Mouse (Mus musculus) frontal cortex, adult (tissue): ENCODE data around the gene Mars.
"Not testable (repeated sequence)": the region's sequence is repeated elsewhere in the genome, so short reads cannot be mapped to it uniquely, and the experiment has no call there.

Experiments used
- ATAC-seq: cut with Nextera tagmentation; 2 replicates; pipeline ENCODE4 v1.9.2; 2017; ENCODE audit warnings: mild to moderate bottlenecking, moderate library complexity, mixed read lengths; ENCODE audit not compliant: low TSS enrichment

Gene Mars

DNA sequence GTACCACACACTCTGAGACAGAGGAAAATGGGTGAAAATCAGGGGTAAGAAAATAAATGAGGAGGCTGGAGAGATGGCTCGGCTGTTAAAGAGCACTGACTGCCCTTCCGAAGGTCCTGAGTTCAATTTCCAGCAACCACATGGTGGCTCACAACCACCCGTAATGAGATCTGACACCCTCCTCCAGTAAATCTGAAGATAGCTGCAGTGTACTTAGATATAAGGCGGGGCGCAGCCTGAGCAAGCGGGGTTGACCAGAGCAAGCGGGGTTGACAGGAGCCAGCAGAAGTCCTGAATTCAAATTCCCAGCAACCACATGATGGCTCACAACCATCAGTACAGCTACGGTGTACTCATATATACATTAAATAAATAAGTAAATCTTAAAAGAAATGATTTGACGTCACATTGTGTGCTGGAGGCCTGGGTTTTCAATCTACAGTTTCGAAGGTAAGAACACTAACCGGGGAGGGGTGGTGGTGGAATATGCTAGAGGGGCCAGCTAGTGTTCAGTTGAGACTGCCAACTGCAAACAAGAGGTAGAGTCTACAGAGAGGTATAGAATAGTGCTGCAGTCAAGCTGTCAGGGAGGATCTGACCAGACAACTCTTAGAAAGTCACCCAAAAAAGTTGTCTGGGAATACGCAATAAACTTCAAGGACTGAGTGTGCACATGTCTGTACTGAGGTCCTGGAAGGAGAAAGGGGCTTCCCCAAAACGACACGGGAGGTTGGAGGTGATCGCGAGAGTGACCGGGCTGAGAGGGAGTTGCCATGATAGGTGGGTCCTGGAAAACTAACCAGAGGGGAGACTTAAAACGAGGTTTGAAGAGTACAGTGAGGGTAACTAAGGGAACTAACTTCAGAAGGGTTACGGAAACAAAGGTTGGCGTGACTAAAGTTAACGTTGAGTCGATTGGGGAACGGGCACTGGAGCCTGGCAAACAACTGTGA, 787 bp downstream of the Mars start:
- 0 out of 2 replicates have a peak, but pooled peaks have one; percentile 1 for ATAC-seq

DNA sequence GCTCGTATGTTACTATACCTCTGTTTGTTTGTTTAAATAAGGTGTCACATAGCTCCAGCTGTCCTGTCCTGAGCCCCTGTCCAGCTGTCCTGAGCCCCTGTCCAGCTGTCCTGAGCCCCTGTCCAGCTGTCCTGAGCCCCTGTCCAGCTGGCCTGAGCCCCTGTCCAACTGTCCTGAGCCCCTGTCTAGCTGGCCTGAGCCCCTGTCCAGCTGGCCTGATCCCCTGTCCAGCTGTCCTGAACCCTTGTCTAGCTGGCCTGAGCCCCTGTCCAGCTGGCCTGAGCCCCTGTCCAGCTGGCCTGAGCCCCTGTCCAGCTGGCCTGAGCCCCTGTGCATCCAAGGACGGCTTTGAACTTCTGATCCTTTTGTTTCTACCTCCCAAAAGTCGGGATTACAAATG, 2.4 kb downstream of the Mars start:
- ATAC-seq, result not testable (repeated sequence)

DNA sequence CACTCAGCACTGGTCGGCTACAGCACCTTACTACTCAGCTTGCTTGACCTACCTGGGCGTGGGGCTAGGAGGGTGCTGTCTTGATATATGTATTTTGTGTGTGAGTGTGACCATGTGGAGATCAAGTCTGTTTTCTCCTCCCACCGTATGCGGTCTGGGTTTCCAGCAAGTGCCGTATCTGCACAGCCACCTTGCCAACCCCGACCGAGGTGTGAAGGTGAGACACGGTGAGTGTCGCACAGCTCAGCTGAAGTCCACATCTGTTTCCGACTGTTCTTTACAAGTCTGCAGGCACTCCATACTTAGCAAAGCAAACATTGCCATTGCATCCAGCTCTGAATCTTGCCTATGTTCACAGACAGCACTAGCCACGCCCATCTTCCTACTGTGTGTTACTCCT, 8.4 kb downstream of the Mars start:
- ATAC-seq, result no peak

GRCm38 (mm10) chr10:127300361-127300760, 11.2 kb downstream of the Mars start:
- ATAC-seq, result no peak

GRCm38 (mm10) chr10:127297015-127297871, 14.3 kb downstream of the Mars start:
- ATAC-seq, result 0 out of 2 replicates have a peak, but pooled peaks have one; percentile 4

DNA sequence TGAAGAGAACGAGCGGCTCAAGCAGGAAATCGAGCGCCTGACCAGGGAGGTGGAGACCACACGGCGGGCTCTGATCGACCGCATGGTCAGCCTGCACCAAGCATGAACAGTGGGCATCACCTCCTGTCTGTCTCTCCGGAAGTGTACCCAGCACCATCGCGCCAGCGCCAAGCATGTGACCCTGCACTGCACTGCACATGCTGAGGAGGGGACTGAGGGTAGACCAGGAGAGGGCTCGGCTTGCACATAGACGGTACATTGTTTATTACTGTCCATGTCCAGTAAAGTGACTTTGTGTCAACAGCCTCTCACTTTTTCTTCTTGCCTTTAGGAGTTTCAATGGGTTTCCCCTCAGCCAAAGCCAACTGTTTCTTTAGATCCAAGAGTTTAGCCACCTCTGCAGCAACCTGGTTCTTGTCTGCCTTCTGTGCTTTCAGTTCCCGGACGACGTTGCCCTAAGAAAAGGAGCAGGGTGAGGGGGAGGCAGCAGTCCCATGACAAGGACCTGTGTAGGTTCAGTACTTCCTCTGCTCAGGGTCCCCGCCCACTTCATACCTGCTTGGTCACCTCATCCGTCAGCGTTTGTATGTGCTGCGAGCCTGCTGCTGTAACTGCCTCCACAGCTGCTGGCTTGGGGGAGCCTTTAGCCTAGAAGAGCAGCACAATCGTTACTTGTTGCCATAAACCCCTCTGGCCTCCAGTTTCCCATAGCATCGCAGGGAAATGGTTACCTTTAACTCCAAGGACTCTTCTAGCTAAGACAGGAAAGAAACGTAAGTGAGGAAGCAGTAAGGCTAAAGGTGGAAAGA, 15.4 kb downstream of the Mars start:
- ATAC-seq, result no peak

GRCm38 (mm10) chr10:127294895-127295510, 16.6 kb downstream of the Mars start:
- no peak for ATAC-seq

DNA sequence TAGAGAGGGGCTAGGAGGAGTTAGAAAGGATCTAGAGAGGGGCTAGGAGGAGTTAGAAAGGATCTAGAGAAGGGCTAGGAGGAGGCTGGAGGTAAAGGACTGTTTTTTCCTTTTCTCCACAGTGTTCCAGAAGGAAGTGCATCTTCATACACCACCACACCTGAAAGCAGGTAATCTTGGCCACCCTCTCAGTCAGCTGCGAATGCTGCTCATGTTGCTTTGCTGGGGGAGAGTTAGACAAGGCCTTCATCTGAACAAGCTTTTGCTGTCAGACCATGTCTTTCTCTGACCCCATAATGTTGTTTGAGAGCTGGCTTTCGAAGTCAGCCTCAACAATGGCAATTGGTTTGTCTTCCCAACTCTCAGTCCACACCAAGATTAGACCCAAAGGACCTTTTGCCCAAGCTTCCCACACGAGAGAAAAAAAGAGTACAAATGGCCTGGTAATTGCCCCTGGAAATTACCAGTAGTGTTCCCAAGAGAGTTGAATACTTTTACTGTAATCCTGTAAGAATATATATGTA, 17.9 kb downstream of the Mars start:
- no peak for ATAC-seq

- no peak for ATAC-seq
Observed at GRCm38 (mm10) chr10:127292987-127293538, 18.5 kb downstream of the Mars start.

DNA sequence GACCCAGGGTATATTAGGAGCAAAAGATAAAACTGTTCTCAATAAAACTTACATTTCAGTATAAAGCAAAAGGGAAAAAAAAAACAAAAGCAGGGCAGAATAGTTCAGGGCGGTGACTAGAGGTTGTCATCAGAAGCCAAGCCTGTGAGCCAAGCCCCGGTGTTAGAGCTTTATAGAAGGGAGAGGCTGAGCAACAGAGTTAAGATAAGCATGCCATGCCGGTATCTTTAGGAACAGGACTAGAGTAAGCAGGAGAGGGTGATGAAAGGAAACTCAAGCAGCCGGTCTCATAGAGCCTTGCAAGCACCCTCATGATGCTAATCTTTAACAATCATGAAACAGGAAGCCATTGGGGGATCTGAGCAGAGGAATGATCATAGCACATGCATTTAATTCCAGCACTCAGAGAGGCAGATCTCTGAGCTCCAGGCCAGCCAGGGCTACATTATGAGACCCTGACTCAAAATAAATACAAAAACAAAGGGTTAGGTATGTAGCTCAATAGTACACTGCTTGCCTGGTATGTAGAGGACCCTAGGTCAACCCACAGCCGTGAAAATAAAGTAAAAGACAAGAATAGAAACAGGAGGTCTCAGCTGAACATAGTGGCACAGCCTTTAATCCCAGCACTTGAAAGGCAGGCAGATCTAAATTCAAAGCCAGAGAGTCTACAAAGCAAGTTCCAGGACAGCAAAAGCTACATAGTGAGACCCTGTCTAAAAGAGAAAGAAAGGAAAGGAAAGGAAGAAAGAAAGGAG, 19.5 kb downstream of the Mars start:
- no peak for ATAC-seq

DNA sequence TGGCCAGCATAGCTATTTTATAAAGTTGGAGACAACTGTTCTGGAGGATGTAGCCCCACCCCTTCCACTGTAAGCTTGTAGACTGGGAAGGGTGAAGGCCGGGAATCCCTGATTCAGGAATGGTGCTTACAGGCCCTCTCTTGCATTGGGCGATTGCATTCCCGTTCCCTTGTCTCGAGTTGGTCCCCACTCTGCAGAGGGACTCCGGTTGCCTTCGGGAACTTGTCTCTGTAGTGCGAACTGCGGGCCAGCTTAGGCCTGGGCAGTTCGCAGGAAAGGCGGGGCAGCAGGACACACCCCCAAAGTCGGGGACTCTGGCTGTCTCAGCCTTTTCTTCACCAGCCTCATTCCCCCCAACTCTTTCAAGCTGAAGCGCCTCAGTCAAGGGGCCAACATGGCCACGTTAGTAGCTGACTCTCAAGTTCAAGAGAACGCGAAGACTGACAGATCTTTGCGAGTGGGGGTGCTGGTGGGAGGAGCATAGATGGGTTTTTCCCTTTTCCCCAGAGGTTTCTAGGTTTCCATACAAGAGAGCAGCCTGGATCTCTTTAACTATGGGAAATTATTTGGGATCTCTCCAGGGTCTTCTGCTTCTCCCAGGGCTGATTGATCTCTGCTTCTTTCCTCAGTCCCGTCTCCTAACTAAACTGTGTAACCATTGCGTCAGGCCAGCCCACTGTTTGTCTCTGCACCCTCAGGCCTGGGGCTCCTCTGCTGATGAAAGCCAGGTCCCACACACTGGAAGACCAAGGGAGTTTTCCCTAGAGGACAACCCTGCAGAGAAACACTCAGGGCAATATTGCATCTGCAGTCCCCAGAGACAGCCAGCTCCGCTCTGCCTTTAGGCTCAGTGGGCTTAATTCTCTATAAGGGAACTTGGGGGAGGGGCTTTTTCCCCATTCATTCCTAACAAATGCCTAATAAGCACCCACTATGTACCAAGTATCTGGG, 20.4 kb downstream of the Mars start:
- peak; percentile 17 for ATAC-seq

DNA sequence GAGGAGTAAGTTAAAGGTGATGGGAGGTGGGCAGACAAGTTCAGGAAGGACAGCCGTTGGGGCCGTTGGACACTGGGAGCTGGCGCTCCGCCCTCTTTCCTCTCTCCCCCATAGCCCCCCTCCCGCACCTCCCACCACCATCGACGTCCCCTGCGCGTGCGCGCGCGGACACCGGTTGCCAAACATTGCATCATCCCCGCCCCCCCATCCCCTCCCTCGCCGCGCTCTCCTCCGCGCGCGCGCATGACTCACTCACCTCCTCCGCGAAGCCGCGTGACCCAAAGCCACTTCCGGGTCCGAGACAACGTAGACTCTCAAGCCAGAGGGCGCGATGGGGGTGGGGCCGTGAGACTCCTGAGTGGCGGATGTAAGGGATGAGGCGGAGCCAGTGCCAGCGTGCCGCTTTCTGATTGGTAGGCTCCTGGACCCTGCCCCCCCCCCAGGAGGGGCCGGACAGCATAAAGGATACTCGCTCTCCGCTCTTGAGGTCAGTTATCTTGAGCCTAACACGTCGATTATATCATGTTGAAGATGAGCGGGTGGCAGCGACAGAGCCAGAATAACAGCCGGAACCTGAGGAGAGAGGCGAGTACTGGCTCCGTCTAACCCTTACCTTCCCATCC, 21.2 kb downstream of the Mars start:
- ATAC-seq, result peak; percentile 76

DNA sequence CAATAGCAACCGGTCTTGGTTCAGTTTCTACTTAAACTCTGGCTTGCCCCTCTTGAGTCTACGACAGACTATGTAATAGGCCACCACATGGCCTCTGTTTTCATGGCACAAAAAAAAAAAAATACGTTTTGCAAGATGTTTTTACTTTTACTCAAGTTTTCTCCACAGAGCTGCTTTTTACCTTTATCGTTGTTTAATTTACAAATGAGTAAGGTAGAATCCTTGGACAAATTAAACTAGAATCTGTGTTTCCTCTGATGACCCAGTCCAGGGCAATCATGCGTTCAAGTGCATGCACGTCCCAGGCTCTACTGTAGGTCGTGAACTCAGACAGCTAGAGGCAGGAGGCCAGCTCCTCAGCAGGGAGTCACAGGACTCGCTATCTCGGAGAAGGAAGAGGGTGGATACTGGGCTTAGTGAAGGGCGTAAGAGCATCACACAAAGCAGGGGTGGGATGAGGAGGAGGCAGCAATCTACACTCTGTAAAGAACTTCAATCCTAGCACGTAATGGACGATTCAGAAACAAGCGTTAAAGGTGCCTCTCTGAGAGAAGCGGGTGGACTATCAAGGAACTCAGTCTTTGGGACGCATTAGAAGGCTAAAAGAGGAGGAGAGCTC, 21.9 kb downstream of the Mars start:
- ATAC-seq, result peak; percentile 7; the same call in 1 of the 2 replicates

DNA sequence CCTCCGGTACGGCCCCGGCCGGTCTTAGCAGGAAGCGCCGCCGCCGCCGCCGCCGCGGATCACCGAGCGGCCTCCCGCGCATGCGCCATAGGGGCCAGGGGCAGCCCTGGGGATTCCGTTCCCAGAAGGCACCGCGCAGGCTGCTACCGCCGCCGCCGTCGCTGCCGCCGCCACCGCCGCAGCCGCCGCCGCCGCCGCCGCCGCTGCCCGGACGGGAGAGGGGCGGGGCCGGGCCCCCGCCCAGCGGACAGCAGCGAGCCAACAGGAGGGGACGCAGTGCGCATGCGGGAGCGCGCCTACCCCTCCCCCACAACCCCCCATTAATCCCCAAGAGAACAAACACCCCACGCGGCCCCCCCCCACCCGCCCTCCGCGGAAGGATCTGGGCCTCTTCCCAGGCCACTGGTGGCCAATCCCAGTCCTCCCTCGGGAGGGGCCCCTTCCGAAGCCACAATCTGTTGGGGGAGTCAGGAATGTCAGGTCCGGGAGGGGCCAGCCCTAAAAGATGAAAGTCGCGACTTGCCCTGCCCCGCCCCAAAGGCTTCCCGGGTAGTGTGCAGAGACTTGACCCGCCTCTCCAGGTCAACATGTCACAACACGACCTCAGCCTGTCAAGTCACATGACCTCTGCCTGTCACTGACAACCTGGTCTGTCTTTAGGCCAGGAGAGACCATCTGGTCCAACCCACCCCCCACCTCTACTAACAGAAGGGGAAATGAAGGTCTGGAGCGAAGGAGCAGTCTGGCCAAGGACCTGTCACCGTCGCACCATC, 22.6 kb downstream of the Mars start, which contains the start of gene Mbd6:
Gene Mbd6 (minus strand): TSS at position 219 of the 773 bp plus-strand sequence.
- 0 out of 2 replicates have a peak, but pooled peaks have one; percentile 3 for ATAC-seq

DNA sequence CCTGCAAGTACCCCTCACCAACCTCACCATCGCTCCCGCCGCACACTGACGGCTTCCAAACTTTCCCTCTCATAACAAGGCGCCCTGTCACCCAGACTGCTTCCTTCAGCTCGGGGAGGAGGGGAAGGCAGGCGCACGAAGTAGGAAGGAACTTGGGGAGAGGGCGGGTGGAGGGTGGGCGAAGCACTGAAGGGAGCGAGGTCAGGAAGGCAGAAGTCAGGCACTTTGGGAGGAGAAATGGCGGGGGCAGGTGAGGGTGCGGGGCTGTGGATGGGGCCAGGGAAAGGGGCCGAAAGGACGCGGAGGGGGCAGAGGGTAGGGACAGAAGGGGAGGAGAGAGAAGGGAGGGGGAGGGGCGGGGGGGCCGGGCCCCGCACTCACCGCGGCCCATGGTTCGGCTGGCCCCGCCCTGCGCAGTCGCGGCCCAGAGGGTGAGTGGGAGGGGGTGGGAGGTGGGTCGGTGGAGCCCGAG, 23.2 kb downstream of the Mars start:
- no peak for ATAC-seq

GRCm38 (mm10) chr10:127287936-127288293, 23.7 kb downstream of the Mars start:
- no peak for ATAC-seq
